Mouse (Mus musculus): Measurements from ENCODE around the gene Ksr2. TPM values are rescaled to one million over a fixed set of nuclear protein-coding genes. Genes with fewer than 3 reads are reported as not detected.

The Ksr2 gene
- polyA plus RNA-seq, 1 experiment from 2014 or later: 0.35 TPM

DNA sequence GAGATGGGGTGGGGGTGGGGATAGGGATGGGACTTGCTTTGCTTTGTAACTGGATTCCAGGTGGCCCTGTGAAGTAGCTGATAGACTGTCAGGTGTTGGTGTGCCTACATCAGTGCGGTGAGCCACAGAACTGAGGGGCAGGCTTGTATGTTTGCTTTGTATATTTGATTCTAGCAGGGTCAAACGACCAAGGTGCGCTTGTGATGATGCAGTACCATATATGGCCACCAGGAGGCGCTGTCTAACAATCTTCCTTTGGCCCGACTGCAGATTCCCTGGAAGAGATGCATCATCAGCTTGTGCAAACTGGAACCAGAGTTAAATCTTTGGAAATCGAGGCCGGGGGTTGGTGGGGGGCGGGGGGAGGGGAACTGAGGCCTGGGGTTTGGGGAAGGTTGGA lies 102.8 kb downstream of the Ksr2 start:
- Histone ChIP-seq H3K4me1 (ENCODE audit: control insufficient read depth, insufficient read depth, low read length) (no peaks in the 10 kb centered on the region), H3K9ac (replicated peaks; ENCODE audit: low read length) (no peak overlapping the region), H3K27ac (replicated peaks; ENCODE audit: low read depth, low read length) (no peak overlapping the region), H3K4me2 (ENCODE audit: low read depth, low read length) (no peak overlapping the region), H3K9me3 (replicated peaks; ENCODE audit: control insufficient read depth, low read length) (no peaks in the 10 kb centered on the region), H3K36me3 (replicated peaks; ENCODE audit: control insufficient read depth, insufficient read depth, low read depth, low read length) (no peaks in the 10 kb centered on the region), H3K27me3 (ENCODE audit: control insufficient read depth, insufficient read depth, low read length) (no peaks in the 10 kb centered on the region), H3K4me3 (ENCODE audit: low read depth, low read length) (no peak overlapping the region)
- DNase-seq (ENCODE audit: low spot score) (peak; percentile 85), ATAC-seq (replicated peaks; ENCODE audit: insufficient number of reproducible peaks, low FRiP score, low TSS enrichment, low read depth) (no peak)
- WGBS: under 1% methylated on average over 8 of the region's 8 CpGs

DNA sequence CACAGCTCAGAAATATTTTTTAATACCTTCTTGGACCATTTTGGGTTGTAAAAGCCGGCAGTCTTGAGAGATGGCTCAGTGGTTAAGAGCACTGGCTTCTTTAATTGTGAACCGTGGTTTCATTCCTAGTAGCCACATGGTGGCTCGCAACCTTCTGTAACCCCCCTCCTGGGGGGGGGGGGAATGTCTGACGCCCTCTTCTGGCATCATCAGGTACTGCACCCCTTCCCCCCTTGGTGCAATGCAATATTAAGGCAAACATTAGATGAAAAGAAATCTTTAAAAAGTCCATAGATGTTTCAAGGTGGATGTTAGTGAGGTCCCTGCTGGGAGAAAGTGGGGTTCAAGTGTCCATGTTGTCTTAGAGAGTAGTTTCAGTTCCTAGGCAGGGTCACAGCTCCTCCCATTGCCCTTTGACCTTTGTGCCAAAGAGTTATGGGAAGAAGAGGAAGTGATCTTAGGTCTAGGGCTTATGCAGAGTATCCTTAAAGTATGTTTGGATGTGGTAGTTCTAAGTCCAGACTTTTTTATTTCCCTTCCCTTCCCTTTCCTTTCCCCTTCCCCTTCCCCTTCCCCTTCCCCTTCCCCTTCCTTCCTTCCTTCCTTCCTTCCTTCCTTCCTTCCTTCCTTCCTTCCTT lies 106.2 kb downstream of the Ksr2 start:
- WGBS: 38% methylated on average over 4 of the region's 4 CpGs

GRCm38 (mm10) chr5:117521156-117521555 lies 107.4 kb downstream of the Ksr2 start:
- no peak for DNase-seq (ENCODE audit: low spot score)
- H3K27me3 ChIP-seq (ENCODE audit: control insufficient read depth, insufficient read depth, low read length): no peaks in the 10 kb centered on the region
- no peak for ATAC-seq (replicated peaks; ENCODE audit: insufficient number of reproducible peaks, low FRiP score, low TSS enrichment, low read depth)
- H3K36me3 ChIP-seq (replicated peaks; ENCODE audit: control insufficient read depth, insufficient read depth, low read depth, low read length): no peaks in the 10 kb centered on the region
- no peaks in the 10 kb centered on the region for H3K9me3 ChIP-seq (replicated peaks; ENCODE audit: control insufficient read depth, low read length)
- no peak overlapping the region for H3K4me3 ChIP-seq (ENCODE audit: low read depth, low read length)
- H3K27ac ChIP-seq (replicated peaks; ENCODE audit: low read depth, low read length): no peak overlapping the region
- WGBS: 78% methylated on average over 4 of the region's 4 CpGs
- no peaks in the 10 kb centered on the region for H3K4me1 ChIP-seq (ENCODE audit: control insufficient read depth, insufficient read depth, low read length)
- no peak overlapping the region for H3K4me2 ChIP-seq (ENCODE audit: low read depth, low read length)
- H3K9ac ChIP-seq (replicated peaks; ENCODE audit: low read length): no peak overlapping the region

More for the DNA sequence above, 106.2 kb downstream of the Ksr2 start:
- Histone ChIP-seq H3K9ac (replicated peaks; ENCODE audit: low read length) (no peak overlapping the region), H3K36me3 (replicated peaks; ENCODE audit: control insufficient read depth, insufficient read depth, low read depth, low read length) (no peaks in the 10 kb centered on the region), H3K4me2 (ENCODE audit: low read depth, low read length) (no peak overlapping the region), H3K4me1 (ENCODE audit: control insufficient read depth, insufficient read depth, low read length) (no peaks in the 10 kb centered on the region), H3K27me3 (ENCODE audit: control insufficient read depth, insufficient read depth, low read length) (no peaks in the 10 kb centered on the region), H3K9me3 (replicated peaks; ENCODE audit: control insufficient read depth, low read length) (no peaks in the 10 kb centered on the region), H3K4me3 (ENCODE audit: low read depth, low read length) (no peak overlapping the region), H3K27ac (replicated peaks; ENCODE audit: low read depth, low read length) (no peak overlapping the region)
- ATAC-seq (replicated peaks; ENCODE audit: insufficient number of reproducible peaks, low FRiP score, low TSS enrichment, low read depth) (no peak), DNase-seq (ENCODE audit: low spot score) (no peak)

GRCm38 (mm10) chr5:117521701-117522100 lies 107.9 kb downstream of the Ksr2 start:
- DNase-seq (ENCODE audit: low spot score): no peak
- no peak for ATAC-seq (replicated peaks; ENCODE audit: insufficient number of reproducible peaks, low FRiP score, low TSS enrichment, low read depth)
- H3K27me3 ChIP-seq (ENCODE audit: control insufficient read depth, insufficient read depth, low read length): no peaks in the 10 kb centered on the region
- H3K4me2 ChIP-seq (ENCODE audit: low read depth, low read length): no peak overlapping the region
- H3K36me3 ChIP-seq (replicated peaks; ENCODE audit: control insufficient read depth, insufficient read depth, low read depth, low read length): no peaks in the 10 kb centered on the region
- no peak overlapping the region for H3K27ac ChIP-seq (replicated peaks; ENCODE audit: low read depth, low read length)
- 91% methylated on average over 4 of the region's 4 CpGs for whole genome bisulfite sequencing
- no peaks in the 10 kb centered on the region for H3K4me1 ChIP-seq (ENCODE audit: control insufficient read depth, insufficient read depth, low read length)
- no peak overlapping the region for H3K9ac ChIP-seq (replicated peaks; ENCODE audit: low read length)
- no peaks in the 10 kb centered on the region for H3K9me3 ChIP-seq (replicated peaks; ENCODE audit: control insufficient read depth, low read length)
- H3K4me3 ChIP-seq (ENCODE audit: low read depth, low read length): no peak overlapping the region

DNA sequence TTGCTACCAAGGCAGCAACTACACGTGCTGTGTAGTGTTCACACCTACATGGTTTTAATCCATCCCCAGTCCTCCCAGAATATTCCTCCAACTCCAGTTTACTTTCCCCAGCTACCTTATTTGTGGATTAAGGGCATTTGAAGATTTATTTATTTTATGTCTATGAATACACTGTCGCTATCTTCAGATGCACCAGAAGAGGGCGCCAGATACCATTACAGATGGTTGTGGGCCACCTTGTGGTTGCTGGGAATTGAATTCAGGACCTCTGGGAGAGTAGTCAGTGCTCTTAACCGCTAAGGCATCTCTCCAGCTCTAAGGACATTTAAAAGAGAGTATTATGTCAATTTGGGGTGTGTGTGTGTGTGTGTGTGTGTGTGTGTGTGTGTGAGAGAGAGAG lies 108.7 kb downstream of the Ksr2 start:
- no peak for DNase-seq (ENCODE audit: low spot score)
- no peak for ATAC-seq (replicated peaks; ENCODE audit: insufficient number of reproducible peaks, low FRiP score, low TSS enrichment, low read depth)
- 66% methylated on average over 4 of the region's 4 CpGs for WGBS
- H3K27me3 ChIP-seq (ENCODE audit: control insufficient read depth, insufficient read depth, low read length): no peaks in the 10 kb centered on the region
- H3K36me3 ChIP-seq (replicated peaks; ENCODE audit: control insufficient read depth, insufficient read depth, low read depth, low read length): no peaks in the 10 kb centered on the region
- no peak overlapping the region for H3K9ac ChIP-seq (replicated peaks; ENCODE audit: low read length)
- no peaks in the 10 kb centered on the region for H3K4me1 ChIP-seq (ENCODE audit: control insufficient read depth, insufficient read depth, low read length)
- H3K4me2 ChIP-seq (ENCODE audit: low read depth, low read length): no peak overlapping the region
- no peaks in the 10 kb centered on the region for H3K9me3 ChIP-seq (replicated peaks; ENCODE audit: control insufficient read depth, low read length)
- H3K27ac ChIP-seq (replicated peaks; ENCODE audit: low read depth, low read length): no peak overlapping the region
- H3K4me3 ChIP-seq (ENCODE audit: low read depth, low read length): no peak overlapping the region

DNA sequence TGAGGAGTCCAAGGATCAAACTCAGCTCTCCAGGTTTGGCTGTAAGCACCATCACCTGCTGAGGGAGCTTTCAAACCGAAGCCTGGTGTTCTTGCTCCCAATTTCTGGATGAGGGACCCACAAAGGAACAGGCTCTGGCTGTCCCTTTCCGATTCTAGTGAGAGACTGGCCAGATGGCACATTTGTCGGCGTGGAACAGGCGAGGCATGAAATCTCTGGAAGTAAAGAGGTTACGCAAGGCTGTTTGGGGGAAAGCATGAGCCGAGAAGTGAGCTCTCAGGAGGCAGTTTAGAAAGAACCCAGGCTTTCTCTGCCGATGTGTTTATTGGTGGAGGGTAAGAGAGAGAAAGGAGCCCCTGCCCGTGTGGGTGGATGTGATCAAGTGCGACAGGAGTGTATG lies 109.2 kb downstream of the Ksr2 start:
- Histone ChIP-seq H3K9ac (replicated peaks; ENCODE audit: low read length) (no peak overlapping the region), H3K27me3 (ENCODE audit: control insufficient read depth, insufficient read depth, low read length) (no peaks in the 10 kb centered on the region), H3K36me3 (replicated peaks; ENCODE audit: control insufficient read depth, insufficient read depth, low read depth, low read length) (no peaks in the 10 kb centered on the region), H3K27ac (replicated peaks; ENCODE audit: low read depth, low read length) (no peak overlapping the region), H3K4me1 (ENCODE audit: control insufficient read depth, insufficient read depth, low read length) (no peaks in the 10 kb centered on the region), H3K4me3 (ENCODE audit: low read depth, low read length) (no peak overlapping the region), H3K9me3 (replicated peaks; ENCODE audit: control insufficient read depth, low read length) (no peaks in the 10 kb centered on the region), H3K4me2 (ENCODE audit: low read depth, low read length) (no peak overlapping the region)
- ATAC-seq (replicated peaks; ENCODE audit: insufficient number of reproducible peaks, low FRiP score, low TSS enrichment, low read depth) (no peak), DNase-seq (ENCODE audit: low spot score) (no peak)
- 85% methylated on average over 10 of the region's 10 CpGs for WGBS

GRCm38 (mm10) chr5:117530991-117531390 lies 117.2 kb downstream of the Ksr2 start:
- no peak overlapping the region for H3K9ac ChIP-seq (replicated peaks; ENCODE audit: low read length)
- no peak for DNase-seq (ENCODE audit: low spot score)
- H3K27ac ChIP-seq (replicated peaks; ENCODE audit: low read depth, low read length): no peak overlapping the region
- no peak overlapping the region for H3K4me3 ChIP-seq (ENCODE audit: low read depth, low read length)
- H3K27me3 ChIP-seq (ENCODE audit: control insufficient read depth, insufficient read depth, low read length): peaks cover 6% of the 10 kb centered on the region
- no peak overlapping the region for H3K4me2 ChIP-seq (ENCODE audit: low read depth, low read length)
- H3K36me3 ChIP-seq (replicated peaks; ENCODE audit: control insufficient read depth, insufficient read depth, low read depth, low read length): no peaks in the 10 kb centered on the region
- ATAC-seq (replicated peaks; ENCODE audit: insufficient number of reproducible peaks, low FRiP score, low TSS enrichment, low read depth): no peak
- 64% methylated on average over 6 of the region's 6 CpGs for WGBS
- H3K9me3 ChIP-seq (replicated peaks; ENCODE audit: control insufficient read depth, low read length): no peaks in the 10 kb centered on the region
- H3K4me1 ChIP-seq (ENCODE audit: control insufficient read depth, insufficient read depth, low read length): peaks cover 4% of the 10 kb centered on the region; the same call in 1 of the 2 replicates

DNA sequence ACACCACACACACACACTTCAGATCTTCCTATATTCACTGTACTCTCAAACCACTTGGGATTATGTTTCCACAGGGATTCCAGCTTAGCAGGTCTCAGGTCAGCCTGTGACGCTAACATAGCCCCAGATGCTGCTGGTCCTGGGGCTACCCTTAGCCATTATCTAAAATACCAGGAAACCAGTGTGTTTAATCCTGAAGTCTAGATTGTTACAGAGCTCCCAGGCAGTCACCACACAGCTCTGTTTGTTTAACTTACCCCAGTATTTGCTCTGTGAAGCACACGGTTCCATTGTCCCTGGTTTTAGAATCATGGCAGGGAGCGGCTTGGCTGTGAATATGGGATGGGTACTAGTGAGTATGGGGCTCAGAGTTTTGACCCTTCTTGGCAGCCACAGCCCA lies 125.4 kb downstream of the Ksr2 start:
- H3K4me3 ChIP-seq (ENCODE audit: low read depth, low read length): no peak overlapping the region
- no peaks in the 10 kb centered on the region for H3K36me3 ChIP-seq (replicated peaks; ENCODE audit: control insufficient read depth, insufficient read depth, low read depth, low read length)
- H3K9ac ChIP-seq (replicated peaks; ENCODE audit: low read length): no peak overlapping the region
- H3K4me2 ChIP-seq (ENCODE audit: low read depth, low read length): no peak overlapping the region
- no peaks in the 10 kb centered on the region for H3K9me3 ChIP-seq (replicated peaks; ENCODE audit: control insufficient read depth, low read length)
- WGBS: 71% methylated on average over 3 of the region's 3 CpGs
- H3K27me3 ChIP-seq (ENCODE audit: control insufficient read depth, insufficient read depth, low read length): peaks cover 1% of the 10 kb centered on the region; the same call in 1 of the 2 replicates
- ATAC-seq (replicated peaks; ENCODE audit: insufficient number of reproducible peaks, low FRiP score, low TSS enrichment, low read depth) (no peak), DNase-seq (ENCODE audit: low spot score) (no peak)
- H3K4me1 ChIP-seq (ENCODE audit: control insufficient read depth, insufficient read depth, low read length): peaks cover under 1% of the 10 kb centered on the region; the same call in 1 of the 2 replicates
- H3K27ac ChIP-seq (replicated peaks; ENCODE audit: low read depth, low read length): no peak overlapping the region

Data from embryonic facial prominence, embryonic 11.5 days (tissue).